Mouse (Mus musculus) cerebellum, adult 11 months (tissue): ENCODE measurements around the gene Zyg11a.
"Not testable (repeated sequence)": the region's sequence is repeated elsewhere in the genome, so short reads cannot be mapped to it uniquely, and the experiment has no call there.

ENCODE experiments used
- DNase-seq: peaks from one replicate; pipeline ENCODE4 v3.0.0; 2022

Gene Zyg11a

GRCm38 (mm10) chr4:108143778-108144177 lies 74.1 kb downstream of the Zyg11a start:
- DNase-seq, result no peak

- DNase-seq, result not testable (repeated sequence)
These were observed 74.7 kb downstream of the Zyg11a start for GRCm38 (mm10) chr4:108143178-108143577.

GRCm38 (mm10) chr4:108136938-108137337 lies 80.9 kb downstream of the Zyg11a start:
- DNase-seq, result no peak
